Mouse (Mus musculus) embryonic facial prominence, embryonic 11.5 days (tissue): ENCODE measurements around the gene Pnldc1. TPM values are rescaled to one million over a fixed set of nuclear protein-coding genes. Genes with fewer than 3 reads are reported as not detected.
A peak's percentile ranks its signal among the peaks of the same experiment; 100 is the strongest.

Experiments used
- ATAC-seq: fragments of 200-750 bp; cut with Nextera tagmentation; replicated peaks from 2 replicates; pipeline ENCODE4 v1.8.0; 2017; ENCODE audit warnings: low read depth; ENCODE audit not compliant: insufficient number of reproducible peaks, low FRiP score, low TSS enrichment
- DNase-seq: peaks from one replicate; pipeline ENCODE4 v3.0.0-alpha.2; 2015; ENCODE audit warnings: low spot score
- H3K27ac ChIP-seq: fragments of 300-500 bp; sonication (generic); replicated peaks from 2 replicates; pipeline ENCODE4 v1.5.1; 2014; ENCODE audit warnings: mild to moderate bottlenecking, low read depth, low read length, control low read depth
- H3K27me3 ChIP-seq: fragments of 300-500 bp; sonication (generic); 2 replicates; pipeline ENCODE4 v1.6.1; 2014; ENCODE audit warnings: mild to moderate bottlenecking, low read length, moderate library complexity, mixed read lengths; ENCODE audit not compliant: control insufficient read depth, insufficient read depth
- H3K36me3 ChIP-seq: fragments of 300-500 bp; sonication (generic); replicated peaks from 2 replicates; pipeline ENCODE4 v1.6.1; 2014; ENCODE audit warnings: low read depth, mild to moderate bottlenecking, low read length, moderate library complexity, mixed read lengths; ENCODE audit not compliant: control insufficient read depth, insufficient read depth
- H3K4me1 ChIP-seq: fragments of 300-500 bp; sonication (generic); 2 replicates; pipeline ENCODE4 v1.6.1; 2014; ENCODE audit warnings: low read length, mixed read lengths; ENCODE audit not compliant: control insufficient read depth, insufficient read depth
- H3K4me2 ChIP-seq: fragments of 300-500 bp; sonication (generic); 2 replicates; pipeline ENCODE4 v1.6.1; 2014; ENCODE audit warnings: low read depth, mild to moderate bottlenecking, control low read depth, low read length, moderate library complexity
- H3K4me3 ChIP-seq: fragments of 300-500 bp; sonication (generic); 2 replicates; pipeline ENCODE4 v1.5.1; 2014; ENCODE audit warnings: low read depth, low read length, control low read depth
- H3K9ac ChIP-seq: fragments of 300-500 bp; sonication (generic); replicated peaks from 2 replicates; pipeline ENCODE4 v1.6.1; 2014; ENCODE audit warnings: mild to moderate bottlenecking, control low read depth, low read length
- H3K9me3 ChIP-seq: fragments of 300-500 bp; sonication (generic); replicated peaks from 2 replicates; pipeline ENCODE4 v1.6.1; 2016; ENCODE audit warnings: mild to moderate bottlenecking, low read length, inconsistent platforms, mixed read lengths; ENCODE audit not compliant: control insufficient read depth
- WGBS: fragments of 180-500 bp; shearing (Covaris S2); extraction: QIAGEN DNeasy Blood & Tissue Kit; methylation state at CpG from one replicate; pipeline ENCODE4 v1.1.7; 2014; 5-methylcytosine and 5-hydroxymethylcytosine counted together
- polyA plus RNA-seq: library from polyadenylated mRNA; unstranded; fragments of >200 nt; fragmentation: Nextera tagmentation; extraction: Ambion mirVana; gene quantifications from 2 replicates; pipeline ENCODE4 v1.2.1, GENCODE M21; 2014

The Pnldc1 gene
- polyA plus RNA-seq, 1 experiment from 2014 or later: 2.3 TPM

DNA sequence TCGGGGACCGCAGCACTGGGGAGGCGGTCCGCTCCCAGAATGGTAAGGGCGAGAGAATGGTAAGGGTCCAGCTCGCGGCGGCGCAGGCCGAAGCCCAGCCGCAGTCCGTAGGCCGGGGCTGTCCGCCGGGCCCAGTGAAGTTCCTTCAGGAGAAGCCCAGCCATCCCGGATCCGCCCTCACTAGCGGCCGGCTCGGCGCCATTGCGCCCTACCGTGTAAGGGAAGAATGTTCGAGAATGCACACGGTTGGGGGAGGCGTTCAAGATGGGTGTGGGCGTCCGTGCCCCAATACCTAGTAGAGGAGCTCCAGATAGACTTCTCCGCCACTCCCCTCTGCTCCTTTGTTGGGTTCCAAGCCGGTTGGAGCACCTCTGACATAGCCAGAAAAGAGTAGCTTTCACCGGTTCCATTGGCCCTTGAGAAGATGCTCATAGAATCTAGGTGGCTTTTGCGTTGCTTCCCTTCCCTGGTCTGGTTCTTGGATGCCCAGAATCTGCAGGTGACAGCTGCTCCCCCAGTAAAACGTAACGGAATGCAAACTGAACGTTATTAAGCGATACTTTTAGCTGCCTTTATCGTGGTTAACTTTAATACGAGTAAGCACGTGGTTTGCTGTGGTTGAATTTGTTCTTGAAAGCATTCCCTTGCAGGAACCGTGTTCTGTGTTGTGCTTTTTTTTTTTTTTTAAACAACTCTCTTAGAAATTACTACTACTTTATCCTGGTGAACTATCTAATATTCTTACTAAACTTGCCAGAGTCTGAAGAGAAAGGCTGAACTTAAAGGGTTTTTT is 6.8 kb upstream of the Pnldc1 start:
- under 1% methylated on average over 40 of the region's 40 CpGs for WGBS
- Histone ChIP-seq H3K9me3 (no peaks in the 10 kb centered on the region), H3K4me3 (peak overlapping the region; percentile 89), H3K36me3 (peaks cover 10% of the 10 kb centered on the region), H3K4me2 (peak overlapping the region; percentile 47), H3K27ac (peak overlapping the region; percentile 79), H3K27me3 (no peaks in the 10 kb centered on the region), H3K9ac (peak overlapping the region; percentile 95), H3K4me1 (no peaks in the 10 kb centered on the region)
- ATAC-seq (peak; percentile 57), DNase-seq (peak; percentile 40)

- DNase-seq: peak; percentile 100
- Histone ChIP-seq H3K9ac (peak within 1 kb of the TSS; percentile 95), H3K4me3 (peak within 1 kb of the TSS; percentile 89), H3K27me3 (no peaks in the 10 kb centered on the region), H3K9me3 (no peaks in the 10 kb centered on the region), H3K36me3 (peaks cover 8% of the 10 kb centered on the region), H3K4me2 (peak within 1 kb of the TSS; percentile 56), H3K4me1 (no peaks in the 10 kb centered on the region), H3K27ac (peak within 1 kb of the TSS; percentile 79)
- 0% methylated on average over 56 of the region's 56 CpGs for WGBS
- peak; percentile 99 for ATAC-seq
Measured at GRCm38 (mm10) chr17:12915881-12916583, 6.0 kb upstream of the Pnldc1 start, which contains the start of gene Mrpl18. Mrpl18 (minus strand) TSS chr17:12916345.

- Histone ChIP-seq H3K36me3 (peaks cover 11% of the 10 kb centered on the region), H3K27ac (peak within 1 kb of the TSS; percentile 79), H3K4me1 (no peaks in the 10 kb centered on the region), H3K4me3 (peak within 1 kb of the TSS; percentile 89), H3K9ac (peak within 1 kb of the TSS; percentile 95), H3K27me3 (no peaks in the 10 kb centered on the region), H3K4me2 (peak within 1 kb of the TSS; percentile 56), H3K9me3 (no peaks in the 10 kb centered on the region)
- WGBS: under 1% methylated on average over 18 of the region's 18 CpGs
- ATAC-seq: no peak
- no peak for DNase-seq
Measured at GRCm38 (mm10) chr17:12915488-12915880, 5.5 kb upstream of the Pnldc1 start, which contains the start of gene Tcp1. Tcp1 (plus strand) TSS chr17:12915701.

DNA sequence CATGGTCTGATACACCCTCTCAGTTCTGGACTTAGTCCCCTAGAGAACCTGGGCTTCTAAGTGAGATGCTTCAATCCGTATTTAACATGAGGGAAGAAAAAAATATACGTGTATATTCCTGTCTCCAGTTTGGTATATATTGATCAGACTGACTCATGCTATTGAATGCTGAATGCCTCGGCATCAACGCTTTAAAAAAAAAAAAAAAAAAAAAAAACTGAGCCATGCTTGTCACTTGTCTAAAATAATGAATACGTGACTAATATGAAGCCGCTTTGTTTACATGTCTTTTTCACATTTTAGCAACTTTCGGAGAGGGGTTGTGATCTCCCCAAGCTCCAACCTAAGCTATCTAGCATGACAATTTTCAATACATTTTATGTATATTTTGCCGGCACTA is 361 bp upstream of the Pnldc1 start:
- Histone ChIP-seq H3K27ac (no peak overlapping the region), H3K27me3 (no peaks in the 10 kb centered on the region), H3K4me3 (no peak overlapping the region), H3K9me3 (no peaks in the 10 kb centered on the region), H3K4me1 (no peaks in the 10 kb centered on the region), H3K9ac (no peak overlapping the region), H3K36me3 (peaks cover 11% of the 10 kb centered on the region), H3K4me2 (no peak overlapping the region)
- DNase-seq (no peak), ATAC-seq (no peak)
- 90% methylated on average over 8 of the region's 8 CpGs for WGBS

- Histone ChIP-seq H3K4me2 (no peak overlapping the region), H3K4me3 (no peak overlapping the region), H3K4me1 (no peaks in the 10 kb centered on the region), H3K27ac (no peak overlapping the region), H3K9ac (no peak overlapping the region), H3K27me3 (no peaks in the 10 kb centered on the region), H3K9me3 (no peaks in the 10 kb centered on the region), H3K36me3 (peaks cover 4% of the 10 kb centered on the region)
- WGBS: 93% methylated on average over 9 of the region's 9 CpGs
- no peak for ATAC-seq
- DNase-seq: no peak
Measured at GRCm38 (mm10) chr17:12906436-12906835, 3.6 kb downstream of the Pnldc1 start.

DNA sequence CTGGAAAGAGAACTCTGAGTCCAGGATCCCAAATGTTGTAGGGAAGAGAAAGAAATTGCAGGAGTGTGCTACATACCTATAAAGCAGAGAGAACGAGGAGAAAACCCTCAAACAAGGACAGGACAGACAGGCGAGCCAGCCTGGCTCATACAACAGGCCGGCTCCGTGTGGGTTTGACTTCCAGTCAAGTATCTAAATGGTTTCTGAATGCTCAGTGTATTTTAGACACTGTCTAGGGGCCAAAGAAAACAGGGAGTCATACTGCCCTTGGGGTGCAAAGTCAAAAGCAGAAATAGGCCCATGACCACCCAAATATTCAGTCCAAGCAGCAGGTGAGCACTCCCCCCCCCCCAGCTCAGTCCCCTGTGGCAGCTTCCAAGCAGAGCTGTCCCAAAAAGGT is 4.2 kb downstream of the Pnldc1 start:
- DNase-seq (no peak), ATAC-seq (no peak)
- 82% methylated on average over 4 of the region's 4 CpGs for whole genome bisulfite sequencing
- no peaks in the 10 kb centered on the region for H3K9me3 ChIP-seq
- peaks cover 3% of the 10 kb centered on the region for H3K36me3 ChIP-seq
- H3K9ac ChIP-seq: no peak overlapping the region
- H3K27ac ChIP-seq: no peak overlapping the region
- H3K4me1 ChIP-seq: no peaks in the 10 kb centered on the region
- H3K4me2 ChIP-seq: no peak overlapping the region
- no peak overlapping the region for H3K4me3 ChIP-seq
- no peaks in the 10 kb centered on the region for H3K27me3 ChIP-seq

- no peak for ATAC-seq
- Histone ChIP-seq H3K36me3 (no peaks in the 10 kb centered on the region), H3K4me1 (no peaks in the 10 kb centered on the region), H3K4me2 (no peak overlapping the region), H3K9ac (no peak overlapping the region), H3K27me3 (no peaks in the 10 kb centered on the region), H3K27ac (no peak overlapping the region), H3K4me3 (no peak overlapping the region), H3K9me3 (no peaks in the 10 kb centered on the region)
- no peak for DNase-seq
- 83% methylated on average over 1 of the region's 1 CpGs for WGBS
Measured at GRCm38 (mm10) chr17:12904349-12904748, 5.7 kb downstream of the Pnldc1 start.
